Mouse (Mus musculus) CD4-positive, CD25-positive, alpha-beta regulatory T cell, adult 4 months (primary cell): ENCODE results near the gene Ticrr. TPM values are rescaled to one million over a fixed set of nuclear protein-coding genes. Genes with fewer than 3 reads are reported as not detected.

Source experiments
- ATAC-seq: one replicate; pipeline ENCODE4 v1.8.0; 2017
- polyA plus RNA-seq, 2 experiments: library from polyadenylated mRNA; unstranded; fragments of 100-300 nt; shearing (Covaris generic); gene quantifications; one replicate each; pipeline ENCODE4 v1.2.1; 2017

Gene Ticrr
- polyA plus RNA-seq, 2 experiments from 2014 or later: 0.56 to 0.94 TPM

DNA sequence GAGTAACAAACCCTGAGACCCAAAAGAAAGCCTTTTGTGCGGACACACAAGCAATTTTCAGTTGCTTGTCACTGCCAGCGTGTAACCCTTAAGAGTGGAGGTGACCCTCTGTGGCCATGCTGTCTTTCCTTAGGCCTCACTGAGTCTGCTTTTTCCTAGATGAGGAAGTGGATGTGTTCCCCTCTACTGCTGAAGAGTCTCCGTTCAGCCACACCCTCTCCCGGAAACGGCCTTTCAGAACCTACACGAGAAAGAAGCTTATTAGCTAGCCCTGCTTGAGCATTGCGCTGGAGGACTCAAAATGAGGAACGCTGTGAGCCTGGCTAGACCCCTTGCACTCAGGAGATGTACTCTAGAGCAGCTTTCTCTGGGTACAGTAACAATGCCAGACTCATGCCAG lies 36.5 kb downstream of the Ticrr start:
- ATAC-seq: no peak

DNA sequence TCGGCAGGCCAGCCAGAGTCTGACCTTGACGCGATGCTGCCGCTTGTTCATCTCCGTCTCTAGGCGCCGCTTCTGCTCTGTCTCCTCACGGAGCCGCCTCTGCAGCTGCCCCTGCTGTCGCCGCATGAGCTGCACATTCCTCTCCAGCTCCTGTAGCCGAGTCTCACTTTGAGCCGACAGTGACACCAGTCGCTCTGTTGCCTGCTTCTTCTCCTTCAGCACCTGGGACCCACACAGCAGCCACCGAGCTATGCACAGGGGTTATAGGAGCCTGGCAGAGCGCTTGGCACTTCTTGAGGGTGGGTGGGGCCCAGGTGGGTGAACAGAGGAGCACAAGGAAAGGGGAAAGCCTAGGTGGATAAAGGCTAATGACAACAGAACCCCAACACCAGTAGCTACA lies 42.8 kb downstream of the Ticrr start:
- ATAC-seq: no peak

- ATAC-seq: no peak
Measured at GRCm38 (mm10) chr7:79705210-79705609, 45.2 kb downstream of the Ticrr start.

DNA sequence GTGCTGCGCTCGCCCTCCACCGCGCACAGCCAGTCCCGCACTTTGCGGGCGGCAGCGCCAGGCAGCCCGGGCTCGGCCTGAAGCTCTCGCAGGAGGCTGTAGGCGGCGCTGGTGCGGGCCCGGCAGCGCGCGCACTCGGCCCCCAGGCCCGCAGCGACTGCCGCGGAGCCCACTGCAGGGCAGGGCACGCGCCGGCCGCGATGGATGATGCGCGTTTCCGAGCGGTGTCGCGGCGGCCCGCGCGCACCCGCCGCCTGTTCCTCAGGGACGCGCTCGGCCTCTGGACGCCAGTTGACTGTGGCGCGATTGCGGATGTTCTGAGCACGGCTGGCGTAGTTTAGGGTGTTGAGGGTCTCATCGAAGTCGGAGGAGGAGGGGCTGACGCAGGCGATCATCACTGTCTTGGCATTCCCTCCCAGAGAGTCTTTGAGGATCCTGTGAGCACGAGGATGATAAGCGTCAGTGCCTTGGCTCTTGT lies 50.2 kb downstream of the Ticrr start:
- ATAC-seq: no peak

- ATAC-seq: no peak
Measured at GRCm38 (mm10) chr7:79710831-79711230, 50.8 kb downstream of the Ticrr start.

DNA sequence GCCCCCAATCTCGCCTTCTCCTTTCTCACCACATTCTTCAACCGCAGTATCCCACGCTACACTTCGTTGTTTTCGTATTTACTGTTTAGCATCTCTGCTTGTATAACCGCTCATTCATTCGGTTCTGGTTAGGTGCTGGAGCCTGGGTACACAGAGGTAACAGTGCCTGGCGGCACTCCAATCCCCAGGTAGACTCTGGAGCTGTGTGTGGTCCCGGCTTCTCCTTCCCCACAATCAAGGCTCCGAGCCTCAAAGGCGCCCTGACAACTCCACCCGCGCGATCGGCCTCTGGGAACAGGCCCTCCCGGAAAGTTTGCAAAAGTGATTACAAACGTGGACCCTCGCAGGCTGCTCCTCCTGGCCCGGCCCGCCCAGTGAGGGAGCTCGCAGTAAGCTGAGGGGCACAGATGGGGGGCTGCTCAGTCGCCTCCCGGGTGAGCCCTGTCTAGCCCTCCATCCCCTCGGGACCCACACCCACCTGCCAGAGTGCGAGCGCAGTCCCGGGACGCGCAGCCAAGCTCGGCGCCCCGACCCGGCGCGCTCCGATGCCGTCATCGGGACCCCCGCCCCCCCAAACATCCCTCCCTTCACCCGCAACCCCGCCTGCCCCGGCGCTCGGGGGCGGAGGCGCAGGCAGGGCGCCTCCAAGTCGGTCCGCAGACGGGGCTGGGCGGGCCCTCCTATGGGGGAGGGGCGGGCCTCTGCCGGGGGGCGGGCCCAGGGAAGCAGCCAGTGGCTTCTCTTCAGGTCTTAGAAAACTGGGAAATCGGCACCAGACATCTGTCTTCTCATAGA lies 55.4 kb downstream of the Ticrr start, which contains the start of gene Kif7:
TSS of gene Kif7 (minus strand) at position 534 of the 795 bp plus-strand sequence.
- peak; percentile 76 for ATAC-seq

- peak; percentile 98 for ATAC-seq
Measured at GRCm38 (mm10) chr7:79721386-79721977, 61.5 kb downstream of the Ticrr start.

DNA sequence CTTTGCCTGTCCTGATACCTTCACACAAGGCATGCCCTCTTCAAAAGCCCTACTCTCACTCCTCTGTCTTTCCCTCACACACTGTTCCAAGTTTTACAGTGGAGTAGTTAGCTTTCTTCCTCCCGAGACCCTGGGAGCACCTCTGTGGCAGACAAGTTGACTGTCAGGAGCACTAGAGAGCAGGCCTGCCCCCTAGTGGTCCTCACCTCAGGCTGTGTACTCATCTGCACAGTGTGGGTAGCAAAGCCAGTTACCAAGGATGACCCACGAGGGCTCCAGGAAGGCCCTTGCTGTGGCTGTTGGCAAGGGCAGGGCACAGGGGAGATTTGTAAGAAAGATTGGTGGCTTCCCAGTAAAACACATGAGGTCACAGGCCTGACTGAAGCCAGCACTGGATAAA lies 67.1 kb downstream of the Ticrr start:
- ATAC-seq: peak; percentile 47

DNA sequence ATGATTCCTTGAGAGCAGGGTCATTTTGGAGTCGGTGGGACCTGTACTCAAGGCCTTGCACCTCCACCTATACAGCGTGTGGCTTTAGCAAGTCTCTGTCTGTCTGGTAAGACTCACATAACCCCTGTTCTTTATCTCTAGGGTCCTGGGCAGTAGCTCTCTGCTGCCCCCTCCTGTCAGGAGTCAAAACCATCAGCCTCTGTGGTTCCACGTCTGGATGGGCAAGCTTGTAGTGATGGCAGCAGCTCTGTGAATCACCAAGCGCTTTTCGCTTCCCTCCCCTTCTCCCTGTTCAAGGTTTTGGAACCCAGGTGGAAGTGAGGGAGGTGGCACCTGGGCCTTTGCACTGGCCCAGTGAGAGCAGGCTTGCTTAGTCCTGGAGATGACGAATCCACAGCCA lies 68.2 kb downstream of the Ticrr start:
- peak; percentile 77 for ATAC-seq

- peak; percentile 72 for ATAC-seq
Measured at GRCm38 (mm10) chr7:79729169-79729568, 69.2 kb downstream of the Ticrr start.

- no peak for ATAC-seq
Measured at GRCm38 (mm10) chr7:79729743-79730370, 69.9 kb downstream of the Ticrr start.

- no peak for ATAC-seq
Measured at GRCm38 (mm10) chr7:79731438-79731837, 71.4 kb downstream of the Ticrr start.

- ATAC-seq: no peak
Measured at GRCm38 (mm10) chr7:79732622-79733021, 72.6 kb downstream of the Ticrr start, which contains the start of gene Plin1. Gene Plin1, minus strand, starts transcription at chr7:79732903.

DNA sequence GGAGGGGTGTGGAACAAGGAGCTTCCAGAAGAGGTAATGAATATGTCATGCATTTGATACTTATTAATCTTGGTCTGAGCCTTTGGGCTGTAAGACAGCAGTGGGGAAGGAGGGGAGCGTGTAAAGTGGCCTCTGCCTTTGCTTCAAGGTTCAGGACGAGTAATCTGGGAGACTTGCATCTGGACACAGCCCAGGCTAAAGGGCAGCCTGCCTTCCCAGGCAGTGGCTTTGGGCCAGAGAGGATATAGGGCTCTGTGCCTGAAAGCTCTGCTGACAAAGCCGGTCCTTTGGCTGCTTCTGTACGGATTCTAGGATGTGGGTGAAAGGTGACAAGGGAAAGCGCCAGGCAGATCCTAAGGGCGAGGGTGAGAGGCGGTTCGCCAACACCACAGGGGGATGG lies 74.6 kb downstream of the Ticrr start:
- ATAC-seq: no peak

GRCm38 (mm10) chr7:79736511-79736910 lies 76.5 kb downstream of the Ticrr start:
- no peak for ATAC-seq

- no peak for ATAC-seq
Measured at GRCm38 (mm10) chr7:79738913-79739312, 78.9 kb downstream of the Ticrr start.

DNA sequence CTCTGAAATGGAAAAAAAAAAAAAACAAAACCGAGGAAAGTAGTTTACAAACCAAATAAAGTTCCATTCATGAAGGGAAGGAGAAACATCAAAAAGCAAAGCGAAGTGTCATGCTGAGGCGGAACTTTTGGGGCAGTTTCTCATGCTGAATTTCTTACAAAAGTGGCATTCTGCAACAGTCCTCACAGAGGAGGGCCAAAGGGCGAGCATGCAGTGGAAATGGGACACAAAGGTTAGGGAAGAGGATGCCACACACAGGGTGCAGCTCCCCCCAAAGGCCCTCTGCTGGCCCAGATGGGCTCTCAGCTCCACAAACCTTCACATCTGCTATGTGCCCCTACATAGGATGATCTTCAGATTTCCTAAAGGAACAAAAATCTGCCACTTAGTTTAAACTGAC lies 80.3 kb downstream of the Ticrr start:
- no peak for ATAC-seq

DNA sequence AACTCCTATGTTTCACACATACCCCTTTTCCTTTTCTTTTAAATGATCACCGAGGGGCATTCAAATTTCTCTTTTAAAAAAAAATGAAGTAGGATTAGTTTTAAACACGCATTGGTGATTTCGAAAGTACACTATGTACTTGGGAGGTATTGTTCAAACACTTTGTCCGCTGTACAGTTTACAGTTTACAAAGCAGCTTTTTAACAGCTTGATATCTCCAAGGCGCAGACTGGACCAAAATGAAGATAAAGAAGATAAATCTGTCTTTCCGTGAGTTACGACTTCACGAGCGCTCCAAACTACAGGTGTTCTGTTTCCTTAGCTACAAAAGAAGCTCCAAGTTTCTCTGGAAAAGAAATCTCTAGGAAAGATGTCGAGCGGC lies 82.3 kb downstream of the Ticrr start:
- ATAC-seq: no peak

- peak; percentile 99 for ATAC-seq
Measured at GRCm38 (mm10) chr7:79742659-79743536, 82.9 kb downstream of the Ticrr start, which contains the start of the genes Pex11a and Wdr93. Gene Pex11a, minus strand, starts transcription at chr7:79743131. Gene Wdr93, plus strand, starts transcription at chr7:79743163.

GRCm38 (mm10) chr7:79744051-79744450 lies 84.1 kb downstream of the Ticrr start:
- no peak for ATAC-seq

DNA sequence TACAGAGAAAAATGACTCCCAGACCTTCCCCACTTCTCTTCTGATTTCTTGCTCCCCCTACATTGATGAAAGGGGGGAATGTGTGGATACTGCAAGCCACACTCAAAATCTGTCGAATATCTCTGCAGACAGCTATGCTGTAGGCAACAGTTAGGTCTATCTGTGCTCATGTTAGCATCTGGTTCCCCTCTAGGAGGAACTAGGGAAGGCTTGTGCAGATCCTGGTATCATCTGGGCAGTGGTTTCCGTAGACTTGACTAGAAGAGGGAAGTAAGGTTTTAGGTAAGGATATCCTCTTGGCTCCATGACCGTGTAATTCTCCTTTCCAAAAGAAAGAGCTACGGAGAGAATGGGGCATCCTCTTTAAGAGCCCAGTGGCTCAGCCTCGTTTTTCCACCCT lies 84.6 kb downstream of the Ticrr start:
- no peak for ATAC-seq

DNA sequence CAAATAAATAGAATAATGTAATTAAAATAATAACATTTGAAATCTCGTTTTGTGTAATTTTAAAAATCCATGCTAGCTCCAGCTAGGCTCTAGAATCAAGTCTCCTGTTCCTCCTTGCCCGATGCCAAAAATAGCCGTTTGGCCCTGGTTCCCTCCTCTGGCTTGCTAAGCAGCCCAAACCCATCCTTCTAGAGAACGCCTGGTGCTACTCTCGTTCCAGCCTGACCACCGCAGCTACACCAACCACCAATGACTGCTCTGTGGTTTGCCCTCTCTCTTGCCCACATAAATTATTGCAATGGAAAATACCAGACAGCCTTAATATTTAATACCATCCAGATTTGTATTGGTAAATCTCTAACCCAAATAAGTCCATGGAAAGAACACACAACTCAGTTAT lies 87.7 kb downstream of the Ticrr start:
- no peak for ATAC-seq
